Mouse (Mus musculus) neural tube, embryonic 12.5 days (tissue): ENCODE measurements around the gene Sh3pxd2a. TPM values are rescaled to one million over a fixed set of nuclear protein-coding genes. Genes with fewer than 3 reads are reported as not detected.

Experiments
- ATAC-seq: fragments of 200-750 bp; cut with Nextera tagmentation; 2 replicates; pipeline ENCODE4 v1.8.0; 2017; ENCODE audit warnings: low read depth, mild to moderate bottlenecking, moderate TSS enrichment, moderate library complexity; ENCODE audit not compliant: low FRiP score
- H3K27ac ChIP-seq: fragments of 300-500 bp; sonication (generic); 2 replicates; pipeline ENCODE4 v1.5.1; 2016
- H3K27me3 ChIP-seq: fragments of 300-500 bp; sonication (generic); replicated peaks from 2 replicates; pipeline ENCODE4 v1.6.1; 2016; ENCODE audit warnings: mild to moderate bottlenecking
- H3K36me3 ChIP-seq: fragments of 300-500 bp; sonication (generic); 2 replicates; pipeline ENCODE4 v1.6.1; 2016; ENCODE audit warnings: mild to moderate bottlenecking
- H3K4me1 ChIP-seq: fragments of 300-500 bp; sonication (generic); 2 replicates; pipeline ENCODE4 v1.6.1; 2016
- H3K4me2 ChIP-seq: fragments of 300-500 bp; sonication (generic); replicated peaks from 2 replicates; pipeline ENCODE4 v1.6.1; 2016; ENCODE audit warnings: mild to moderate bottlenecking
- H3K4me3 ChIP-seq: fragments of 300-500 bp; sonication (generic); 2 replicates; pipeline ENCODE4 v1.5.1; 2016
- H3K9ac ChIP-seq: fragments of 300-500 bp; sonication (generic); 2 replicates; pipeline ENCODE4 v1.6.1; 2016; ENCODE audit warnings: mild to moderate bottlenecking
- H3K9me3 ChIP-seq: fragments of 300-500 bp; sonication (generic); 2 replicates; pipeline ENCODE4 v1.6.1; 2016; ENCODE audit warnings: mild to moderate bottlenecking
- WGBS: fragments of 180-500 bp; shearing (Covaris S2); methylation state at CpG from one replicate; pipeline ENCODE4 v1.1.7; 2016; 5-methylcytosine and 5-hydroxymethylcytosine counted together
- polyA plus RNA-seq: library from polyadenylated mRNA; unstranded; fragments of >200 nt; fragmentation: Nextera tagmentation; extraction: Ambion mirVana; gene quantifications from 2 replicates; pipeline ENCODE4 v1.2.1, GENCODE M21; 2016

Sh3pxd2a gene
- polyA plus RNA-seq, 1 experiment from 2014 or later = 4.6 TPM

GRCm38 (mm10) chr19:47369008-47369407 lies 95.2 kb downstream of the Sh3pxd2a start:
- Histone ChIP-seq H3K9me3 (no peaks in the 10 kb centered on the region), H3K4me2 (no peak overlapping the region), H3K4me3 (no peak overlapping the region), H3K36me3 (no peaks in the 10 kb centered on the region), H3K9ac (no peak overlapping the region), H3K27me3 (no peaks in the 10 kb centered on the region), H3K27ac (no peak overlapping the region), H3K4me1 (peaks cover 6% of the 10 kb centered on the region; the same call in 1 of the 2 replicates)
- 37% methylated on average over 3 of the region's 3 CpGs for WGBS
- ATAC-seq = no peak

- Histone ChIP-seq H3K9ac (no peak overlapping the region), H3K27ac (no peak overlapping the region), H3K27me3 (no peaks in the 10 kb centered on the region), H3K9me3 (no peaks in the 10 kb centered on the region), H3K4me3 (no peak overlapping the region), H3K36me3 (no peaks in the 10 kb centered on the region), H3K4me2 (no peak overlapping the region), H3K4me1 (peaks cover 14% of the 10 kb centered on the region)
- ATAC-seq = no peak
- 87% methylated on average over 12 of the region's 12 CpGs for WGBS
These were observed 96.8 kb downstream of the Sh3pxd2a start for GRCm38 (mm10) chr19:47367271-47367879.

- no peak overlapping the region for H3K4me3 ChIP-seq
- H3K4me1 ChIP-seq = peaks cover 14% of the 10 kb centered on the region
- no peaks in the 10 kb centered on the region for H3K27me3 ChIP-seq
- 85% methylated on average over 8 of the region's 8 CpGs for WGBS
- H3K27ac ChIP-seq = no peak overlapping the region
- ATAC-seq = no peak
- no peak overlapping the region for H3K4me2 ChIP-seq
- H3K36me3 ChIP-seq = peaks cover 2% of the 10 kb centered on the region; the same call in 1 of the 2 replicates
- H3K9ac ChIP-seq = no peak overlapping the region
- H3K9me3 ChIP-seq = no peaks in the 10 kb centered on the region
These were observed 97.6 kb downstream of the Sh3pxd2a start for GRCm38 (mm10) chr19:47366576-47366975.

GRCm38 (mm10) chr19:47363086-47363668 lies 101.0 kb downstream of the Sh3pxd2a start:
- H3K4me3 ChIP-seq = no peak overlapping the region
- 33% methylated on average over 9 of the region's 9 CpGs for WGBS

GRCm38 (mm10) chr19:47360921-47361320 lies 103.3 kb downstream of the Sh3pxd2a start:
- no peak overlapping the region for H3K9ac ChIP-seq
- H3K36me3 ChIP-seq = peaks cover 2% of the 10 kb centered on the region; the same call in 1 of the 2 replicates
- no peak overlapping the region for H3K4me2 ChIP-seq
- H3K4me1 ChIP-seq = peaks cover 8% of the 10 kb centered on the region
- H3K27me3 ChIP-seq = no peaks in the 10 kb centered on the region
- no peak for ATAC-seq
- H3K27ac ChIP-seq = no peak overlapping the region
- H3K9me3 ChIP-seq = no peaks in the 10 kb centered on the region
- WGBS = 89% methylated on average over 3 of the region's 3 CpGs
- no peak overlapping the region for H3K4me3 ChIP-seq

More at GRCm38 (mm10) chr19:47363086-47363668, 101.0 kb downstream of the Sh3pxd2a start:
- no peak for ATAC-seq
- Histone ChIP-seq H3K36me3 (peaks cover 2% of the 10 kb centered on the region; the same call in 1 of the 2 replicates), H3K4me1 (peaks cover 8% of the 10 kb centered on the region), H3K4me2 (no peak overlapping the region), H3K9me3 (no peaks in the 10 kb centered on the region), H3K9ac (no peak overlapping the region), H3K27ac (no peak overlapping the region), H3K27me3 (no peaks in the 10 kb centered on the region)

- WGBS = 94% methylated on average over 16 of the region's 16 CpGs
- H3K27ac ChIP-seq = no peak overlapping the region
- no peak overlapping the region for H3K4me3 ChIP-seq
- H3K9ac ChIP-seq = no peak overlapping the region
- peaks cover 2% of the 10 kb centered on the region; the same call in 1 of the 2 replicates for H3K36me3 ChIP-seq
- peaks cover 11% of the 10 kb centered on the region for H3K4me1 ChIP-seq
- H3K9me3 ChIP-seq = no peaks in the 10 kb centered on the region
- ATAC-seq = no peak
- H3K4me2 ChIP-seq = no peak overlapping the region
- H3K27me3 ChIP-seq = no peaks in the 10 kb centered on the region
These were observed 104.2 kb downstream of the Sh3pxd2a start for GRCm38 (mm10) chr19:47360017-47360416.

GRCm38 (mm10) chr19:47359166-47359931 lies 104.9 kb downstream of the Sh3pxd2a start:
- 50% methylated on average over 15 of the region's 15 CpGs for WGBS
- H3K4me3 ChIP-seq = no peak overlapping the region
- H3K27ac ChIP-seq = no peak overlapping the region
- ATAC-seq = no peak
- H3K36me3 ChIP-seq = peaks cover 2% of the 10 kb centered on the region; the same call in 1 of the 2 replicates
- H3K27me3 ChIP-seq = no peaks in the 10 kb centered on the region
- peaks cover 16% of the 10 kb centered on the region for H3K4me1 ChIP-seq
- H3K9me3 ChIP-seq = no peaks in the 10 kb centered on the region
- H3K9ac ChIP-seq = no peak overlapping the region
- peak overlapping the region; percentile 24; the same call in 1 of the 2 replicates for H3K4me2 ChIP-seq

- Histone ChIP-seq H3K27ac (no peak overlapping the region), H3K36me3 (peaks cover 2% of the 10 kb centered on the region; the same call in 1 of the 2 replicates)
- WGBS = 66% methylated on average over 3 of the region's 3 CpGs
These were observed 106.9 kb downstream of the Sh3pxd2a start for GRCm38 (mm10) chr19:47357297-47357696.

GRCm38 (mm10) chr19:47356188-47356857 lies 107.9 kb downstream of the Sh3pxd2a start:
- no peaks in the 10 kb centered on the region for H3K9me3 ChIP-seq
- H3K27me3 ChIP-seq = no peaks in the 10 kb centered on the region
- H3K4me1 ChIP-seq = peaks cover 8% of the 10 kb centered on the region
- H3K36me3 ChIP-seq = no peaks in the 10 kb centered on the region
- H3K4me3 ChIP-seq = no peak overlapping the region
- H3K27ac ChIP-seq = no peak overlapping the region
- no peak overlapping the region for H3K9ac ChIP-seq
- ATAC-seq = peak; percentile 63
- no peak overlapping the region for H3K4me2 ChIP-seq
- WGBS = 11% methylated on average over 5 of the region's 6 CpGs

More at GRCm38 (mm10) chr19:47357297-47357696, 106.9 kb downstream of the Sh3pxd2a start:
- Histone ChIP-seq H3K9me3 (no peaks in the 10 kb centered on the region), H3K4me1 (peaks cover 8% of the 10 kb centered on the region), H3K4me3 (no peak overlapping the region), H3K4me2 (no peak overlapping the region), H3K27me3 (no peaks in the 10 kb centered on the region), H3K9ac (no peak overlapping the region)
- no peak for ATAC-seq

GRCm38 (mm10) chr19:47354456-47354855 lies 109.7 kb downstream of the Sh3pxd2a start:
- Histone ChIP-seq H3K9me3 (no peaks in the 10 kb centered on the region), H3K36me3 (no peaks in the 10 kb centered on the region), H3K9ac (no peak overlapping the region), H3K4me1 (peaks cover 8% of the 10 kb centered on the region), H3K4me2 (no peak overlapping the region), H3K27ac (no peak overlapping the region), H3K27me3 (no peaks in the 10 kb centered on the region), H3K4me3 (no peak overlapping the region)
- peak; percentile 30; the same call in 1 of the 2 replicates for ATAC-seq
- WGBS = 43% methylated on average over 8 of the region's 8 CpGs

- ATAC-seq = no peak
- 82% methylated on average over 8 of the region's 8 CpGs for WGBS
- H3K27me3 ChIP-seq = peaks cover 16% of the 10 kb centered on the region
- H3K4me3 ChIP-seq = no peak overlapping the region
- H3K27ac ChIP-seq = no peak overlapping the region
- no peaks in the 10 kb centered on the region for H3K36me3 ChIP-seq
- no peaks in the 10 kb centered on the region for H3K9me3 ChIP-seq
- H3K4me1 ChIP-seq = no peaks in the 10 kb centered on the region
- H3K9ac ChIP-seq = no peak overlapping the region
- no peak overlapping the region for H3K4me2 ChIP-seq
These were observed 115.2 kb downstream of the Sh3pxd2a start for GRCm38 (mm10) chr19:47349043-47349442.
